Mouse (Mus musculus) midbrain, embryonic 14.5 days (tissue): ENCODE data around the gene Ceacam18. TPM values are rescaled to one million over a fixed set of nuclear protein-coding genes. Genes with fewer than 3 reads are reported as not detected.

Source experiments
- ATAC-seq: fragments of 200-750 bp; cut with Nextera tagmentation; 2 replicates; pipeline ENCODE4 v1.8.0; 2017; ENCODE audit warnings: moderate number of reproducible peaks, moderate library complexity; ENCODE audit not compliant: low FRiP score, low TSS enrichment
- DNase-seq: peaks from one replicate; pipeline ENCODE4 v3.0.0-alpha.2; 2015
- H3K27ac ChIP-seq: fragments of 300-500 bp; sonication (generic); replicated peaks from 2 replicates; pipeline ENCODE4 v1.5.1; 2014; ENCODE audit warnings: mild to moderate bottlenecking, low read depth, low read length, moderate library complexity
- H3K27me3 ChIP-seq: fragments of 300-500 bp; sonication (generic); 2 replicates; pipeline ENCODE4 v1.6.1; 2014; ENCODE audit warnings: low read length, control low read depth, mixed read lengths; ENCODE audit not compliant: control insufficient read depth, insufficient read depth
- H3K36me3 ChIP-seq: fragments of 300-500 bp; sonication (generic); 2 replicates; pipeline ENCODE4 v1.6.1; 2014; ENCODE audit warnings: low read length, control low read depth; ENCODE audit not compliant: control insufficient read depth, insufficient read depth
- H3K4me1 ChIP-seq: fragments of 300-500 bp; sonication (generic); 2 replicates; pipeline ENCODE4 v1.6.1; 2014; ENCODE audit warnings: mild to moderate bottlenecking, antibody characterized with exemption, low read length, control low read depth; ENCODE audit not compliant: control insufficient read depth, insufficient read depth
- H3K4me2 ChIP-seq: fragments of 300-500 bp; sonication (generic); 2 replicates; pipeline ENCODE4 v1.6.1; 2014; ENCODE audit warnings: mild to moderate bottlenecking, low read length, moderate library complexity
- H3K4me3 ChIP-seq: fragments of 300-500 bp; sonication (generic); replicated peaks from 2 replicates; pipeline ENCODE4 v1.5.1; 2014; ENCODE audit warnings: low read depth, low read length
- H3K9ac ChIP-seq: fragments of 300-500 bp; sonication (generic); replicated peaks from 2 replicates; pipeline ENCODE4 v1.6.1; 2014; ENCODE audit warnings: mild to moderate bottlenecking, low read length, moderate library complexity
- H3K9me3 ChIP-seq: fragments of 300-500 bp; sonication (generic); 2 replicates; pipeline ENCODE4 v1.6.1; 2016; ENCODE audit warnings: low read length, control low read depth, mixed read lengths; ENCODE audit not compliant: control insufficient read depth
- WGBS: fragments of 180-500 bp; shearing (Covaris S2); extraction: QIAGEN DNeasy Blood & Tissue Kit; methylation state at CpG from one replicate; pipeline ENCODE4 v1.1.7; 2014; 5-methylcytosine and 5-hydroxymethylcytosine counted together
- polyA plus RNA-seq: library from polyadenylated mRNA; unstranded; fragments of >200 nt; fragmentation: Nextera tagmentation; extraction: Ambion mirVana; gene quantifications from 2 replicates; pipeline ENCODE4 v1.2.1, GENCODE M21; 2014

Gene Ceacam18
- polyA plus RNA-seq, 1 experiment from 2014 or later, result not detected

- Histone ChIP-seq H3K9me3 (no peaks in the 10 kb centered on the region), H3K4me1 (no peaks in the 10 kb centered on the region), H3K4me2 (peak overlapping the region; percentile 33), H3K27ac (no peak overlapping the region), H3K36me3 (no peaks in the 10 kb centered on the region), H3K9ac (no peak overlapping the region), H3K27me3 (no peaks in the 10 kb centered on the region), H3K4me3 (no peak overlapping the region)
- peak; percentile 13 for DNase-seq
- 18% methylated on average over 10 of the region's 10 CpGs for WGBS
- no peak for ATAC-seq
Measured at GRCm38 (mm10) chr7:43623819-43624218, 10.7 kb upstream of the Ceacam18 start.

GRCm38 (mm10) chr7:43625065-43625464, 9.4 kb upstream of the Ceacam18 start:
- no peaks in the 10 kb centered on the region for H3K27me3 ChIP-seq
- no peaks in the 10 kb centered on the region for H3K4me1 ChIP-seq
- H3K27ac ChIP-seq, result no peak overlapping the region
- ATAC-seq, result no peak
- DNase-seq, result no peak
- 44% methylated on average over 3 of the region's 3 CpGs for WGBS
- H3K4me3 ChIP-seq, result no peak overlapping the region
- no peak overlapping the region for H3K9ac ChIP-seq
- no peak overlapping the region for H3K4me2 ChIP-seq
- H3K9me3 ChIP-seq, result no peaks in the 10 kb centered on the region
- no peaks in the 10 kb centered on the region for H3K36me3 ChIP-seq

- DNase-seq, result no peak
Measured at GRCm38 (mm10) chr7:43625794-43626422, 8.6 kb upstream of the Ceacam18 start.

GRCm38 (mm10) chr7:43633940-43634339, 567 bp upstream of the Ceacam18 start:
- Histone ChIP-seq H3K9me3 (no peaks in the 10 kb centered on the region), H3K9ac (no peak overlapping the region), H3K27me3 (no peaks in the 10 kb centered on the region), H3K4me2 (no peak overlapping the region), H3K4me1 (no peaks in the 10 kb centered on the region), H3K27ac (no peak overlapping the region), H3K36me3 (no peaks in the 10 kb centered on the region), H3K4me3 (no peak overlapping the region)
- ATAC-seq (no peak), DNase-seq (no peak)
- WGBS, result 77% methylated on average over 4 of the region's 4 CpGs

More at GRCm38 (mm10) chr7:43625794-43626422, 8.6 kb upstream of the Ceacam18 start:
- Histone ChIP-seq H3K9me3 (no peaks in the 10 kb centered on the region), H3K4me2 (no peak overlapping the region), H3K4me3 (no peak overlapping the region), H3K4me1 (no peaks in the 10 kb centered on the region), H3K9ac (no peak overlapping the region), H3K27ac (no peak overlapping the region), H3K36me3 (no peaks in the 10 kb centered on the region), H3K27me3 (no peaks in the 10 kb centered on the region)
- no peak for ATAC-seq
- WGBS, result 91% methylated on average over 8 of the region's 8 CpGs

- Histone ChIP-seq H3K9ac (no peak overlapping the region), H3K4me2 (no peak overlapping the region), H3K36me3 (no peaks in the 10 kb centered on the region), H3K4me1 (no peaks in the 10 kb centered on the region), H3K4me3 (no peak overlapping the region), H3K27ac (no peak overlapping the region), H3K9me3 (no peaks in the 10 kb centered on the region), H3K27me3 (no peaks in the 10 kb centered on the region)
- WGBS, result 79% methylated on average over 2 of the region's 2 CpGs
- ATAC-seq, result no peak
- DNase-seq, result no peak
Measured at GRCm38 (mm10) chr7:43636194-43636593, 1.7 kb downstream of the Ceacam18 start.

- no peak for ATAC-seq
- H3K27me3 ChIP-seq, result no peaks in the 10 kb centered on the region
- H3K9me3 ChIP-seq, result no peaks in the 10 kb centered on the region
- H3K27ac ChIP-seq, result no peak overlapping the region
- WGBS, result 37% methylated on average over 1 of the region's 1 CpGs
- no peak overlapping the region for H3K4me2 ChIP-seq
- no peak overlapping the region for H3K4me3 ChIP-seq
- H3K9ac ChIP-seq, result no peak overlapping the region
- H3K4me1 ChIP-seq, result no peaks in the 10 kb centered on the region
- no peak for DNase-seq
- H3K36me3 ChIP-seq, result no peaks in the 10 kb centered on the region
Measured at GRCm38 (mm10) chr7:43637118-43637517, 2.6 kb downstream of the Ceacam18 start.

- Histone ChIP-seq H3K4me1 (no peaks in the 10 kb centered on the region), H3K27ac (no peak overlapping the region), H3K9me3 (no peaks in the 10 kb centered on the region), H3K27me3 (no peaks in the 10 kb centered on the region), H3K4me2 (no peak overlapping the region), H3K4me3 (no peak overlapping the region), H3K36me3 (no peaks in the 10 kb centered on the region), H3K9ac (no peak overlapping the region)
- WGBS, result 85% methylated on average over 5 of the region's 5 CpGs
- DNase-seq (no peak), ATAC-seq (no peak)
Measured at GRCm38 (mm10) chr7:43642587-43642986, 8.1 kb downstream of the Ceacam18 start.

GRCm38 (mm10) chr7:43643046-43643652, 8.6 kb downstream of the Ceacam18 start:
- Histone ChIP-seq H3K4me3 (no peak overlapping the region), H3K9me3 (no peaks in the 10 kb centered on the region), H3K4me1 (no peaks in the 10 kb centered on the region), H3K9ac (no peak overlapping the region), H3K4me2 (no peak overlapping the region), H3K27ac (no peak overlapping the region), H3K36me3 (no peaks in the 10 kb centered on the region), H3K27me3 (no peaks in the 10 kb centered on the region)
- DNase-seq, result no peak
- ATAC-seq, result no peak
- WGBS, result 84% methylated on average over 17 of the region's 17 CpGs

- no peak overlapping the region for H3K27ac ChIP-seq
Measured at GRCm38 (mm10) chr7:43652683-43653082, 18.2 kb downstream of the Ceacam18 start.

More at GRCm38 (mm10) chr7:43652683-43653082, 18.2 kb downstream of the Ceacam18 start:
- 91% methylated on average over 6 of the region's 6 CpGs for WGBS
- no peaks in the 10 kb centered on the region for H3K36me3 ChIP-seq
- ATAC-seq (no peak), DNase-seq (no peak)
- H3K4me2 ChIP-seq, result no peak overlapping the region
- no peak overlapping the region for H3K4me3 ChIP-seq
- no peaks in the 10 kb centered on the region for H3K27me3 ChIP-seq
- no peak overlapping the region for H3K9ac ChIP-seq
- H3K4me1 ChIP-seq, result no peaks in the 10 kb centered on the region
- no peaks in the 10 kb centered on the region for H3K9me3 ChIP-seq
